ENCODE assay signal across 21 mouse cellular contexts in genomic region chr1:36530962-36531361, GRCm38 (mm10). TPM values are rescaled to one million over a fixed set of nuclear protein-coding genes. Genes with fewer than 3 reads are reported as not detected.
"Had no signal": no experiment of that assay in that cellular context is flagged by ENCODE, and none has a peak within 500 bp of the region (broad histone marks: within the 10 kb centered on the region; RNA-seq: fewer than 3 reads in every experiment).

No protein-coding gene starts in this region.

- H3K27me3 ChIP-seq: megakaryocyte, embryonic 14.5 days; midbrain, embryonic 15.5 days; neural tube, embryonic 13.5 days; stomach, embryonic 15.5 days had no signal

- H3K4me3 ChIP-seq: midbrain, embryonic 15.5 days; neural tube, embryonic 13.5 days; stomach, embryonic 15.5 days had no signal

- H3K27ac ChIP-seq: kidney, postnatal 0 days; macrophage; midbrain, embryonic 15.5 days; neural tube, embryonic 13.5 days; stomach, embryonic 15.5 days had no signal

- H3K4me1 ChIP-seq: midbrain, embryonic 15.5 days had no signal

- DNase-seq: kidney, postnatal 36 days; layer of hippocampus, adult 9-11 months; layer of hippocampus, postnatal 36 days; lung, embryonic 14.5 days; right cerebral cortex, postnatal 14 days; thymus, adult 2 months; thymus, postnatal 25 days had no signal

- H3K9ac ChIP-seq: lung, embryonic 14.5 days; midbrain, embryonic 15.5 days; neural tube, embryonic 13.5 days; stomach, embryonic 15.5 days had no signal

- ATAC-seq: midbrain, embryonic 15.5 days had no signal

- H3K4me2 ChIP-seq: liver, embryonic 11.5 days; lung, embryonic 14.5 days; midbrain, embryonic 11.5 days; midbrain, embryonic 15.5 days; neural tube, embryonic 13.5 days; stomach, embryonic 15.5 days had no signal

- H3K9me3 ChIP-seq: megakaryocyte, embryonic 14.5 days; midbrain, embryonic 15.5 days; neural tube, embryonic 13.5 days; stomach, embryonic 15.5 days had no signal

RNA-seq across cellular contexts. Expression of gene Gm42417, which starts 8.3 kb away (rescaled TPM):
- total RNA-seq: layer of hippocampus, adult 18-20 months; layer of hippocampus, postnatal 36 days; left cerebral cortex, adult 8-10 months; left cerebral cortex, postnatal 25 days; monocyte, adult 5-6 weeks had no signal
- polyA plus RNA-seq: kidney, postnatal 0 days; liver, embryonic 11.5 days; liver, embryonic 16.5 days; lung, embryonic 14.5 days; midbrain, embryonic 11.5 days; spleen, adult 2 months; stomach, embryonic 15.5 days; thymus, adult 2 months had no signal
